Mouse (Mus musculus): Measurements from ENCODE around the gene Evi2. TPM values are rescaled to one million over a fixed set of nuclear protein-coding genes. Genes with fewer than 3 reads are reported as not detected.

The Evi2 gene
- total RNA-seq (2021) = not detected
- long read RNA-seq, experiment 1, partial matches to known transcripts = 0 of 2 reads
- long read RNA-seq, experiment 1, other reads (novel, unspliced or antisense) = 2 of 2 reads
- long read RNA-seq, experiment 2, partial matches to known transcripts = 0 of 1 reads
- long read RNA-seq, experiment 2, other reads (novel, unspliced or antisense) = 1 of 1 reads

DNA sequence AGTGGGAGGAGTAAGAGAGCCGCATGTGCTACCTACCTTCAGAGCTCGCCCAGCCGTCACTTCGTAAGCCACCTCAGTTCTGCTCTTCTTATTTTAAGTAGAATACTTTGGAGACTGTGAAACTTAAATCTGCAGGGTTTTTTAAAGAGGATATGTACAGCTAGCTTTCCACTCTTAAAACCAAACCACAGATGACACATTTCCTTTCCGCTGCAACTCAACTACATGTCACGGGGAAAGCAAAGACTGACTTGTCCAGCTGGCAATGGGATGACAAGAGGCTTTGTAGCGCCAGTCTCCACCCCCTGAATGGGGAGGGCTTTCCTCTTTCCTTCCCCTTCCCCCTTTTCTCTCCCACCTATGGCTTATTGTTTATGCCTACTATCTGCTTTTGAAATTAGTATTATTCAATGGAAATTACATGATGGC, at the start of gene Evi2, which contains the start of gene Evi2a:
Gene Evi2, minus strand, starts transcription at position 257 of the 429 bp plus-strand sequence.
Gene Evi2a, minus strand, starts transcription at position 277 of the 429 bp plus-strand sequence.
- Histone ChIP-seq H3K4me3 (peak within 1 kb of the TSS; percentile 39), H3K27ac (peak within 1 kb of the TSS; percentile 87)
- peak; percentile 36 to 55 for DNase-seq (ENCODE audit: low spot score in 2 of 2)
- TF ChIP-seq CTCF (conservative IDR thresholded peaks at IDR 0.05) = no peak

GRCm38 (mm10) chr11:79577741-79578140, 47.4 kb upstream of the Evi2 start:
- peak; percentile 76 to 87 for DNase-seq (ENCODE audit: low spot score in 2 of 2)
- Histone ChIP-seq H3K27ac (peak overlapping the region; percentile 65), H3K4me3 (no peak overlapping the region)
- TF ChIP-seq CTCF (conservative IDR thresholded peaks at IDR 0.05) = peak; percentile 93

GRCm38 (mm10) chr11:79575383-79576073, 45.1 kb upstream of the Evi2 start:
- 0 out of 2 replicates have a peak overlapping the region, but pooled peaks have one; percentile 10 for H3K27ac ChIP-seq
- TF ChIP-seq CTCF (conservative IDR thresholded peaks at IDR 0.05) = no peak
- no peak overlapping the region for H3K4me3 ChIP-seq
- no peak for DNase-seq (ENCODE audit: low spot score in 2 of 2)

DNA sequence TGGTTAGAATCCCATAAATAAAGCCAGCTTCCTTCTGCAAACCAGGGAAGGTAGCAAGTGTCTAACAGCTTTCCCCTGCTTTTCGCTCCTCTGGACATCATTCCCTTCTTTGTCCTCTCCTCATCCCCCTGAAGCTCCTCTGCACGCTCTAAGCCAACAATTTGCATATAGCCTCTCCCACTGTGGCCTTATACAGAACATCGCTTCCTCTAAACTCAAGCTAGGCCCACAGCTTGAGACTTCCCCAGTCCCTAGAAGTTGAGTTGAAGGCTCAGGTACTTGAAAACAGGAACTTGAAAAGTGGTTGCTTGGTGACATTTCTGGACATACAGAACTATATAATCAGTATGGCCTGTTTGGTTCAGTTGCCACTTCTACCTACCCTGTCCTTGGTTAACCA, 43.4 kb upstream of the Evi2 start:
- Histone ChIP-seq H3K27ac (no peak overlapping the region), H3K4me3 (no peak overlapping the region)
- no peak for DNase-seq (ENCODE audit: low spot score in 2 of 2)
- no peak for TF ChIP-seq CTCF (conservative IDR thresholded peaks at IDR 0.05)

GRCm38 (mm10) chr11:79570319-79570718, 39.9 kb upstream of the Evi2 start:
- DNase-seq (ENCODE audit: low spot score in 2 of 2) = no peak
- Histone ChIP-seq H3K27ac (no peak overlapping the region), H3K4me3 (no peak overlapping the region)
- TF ChIP-seq CTCF (conservative IDR thresholded peaks at IDR 0.05) = no peak

DNA sequence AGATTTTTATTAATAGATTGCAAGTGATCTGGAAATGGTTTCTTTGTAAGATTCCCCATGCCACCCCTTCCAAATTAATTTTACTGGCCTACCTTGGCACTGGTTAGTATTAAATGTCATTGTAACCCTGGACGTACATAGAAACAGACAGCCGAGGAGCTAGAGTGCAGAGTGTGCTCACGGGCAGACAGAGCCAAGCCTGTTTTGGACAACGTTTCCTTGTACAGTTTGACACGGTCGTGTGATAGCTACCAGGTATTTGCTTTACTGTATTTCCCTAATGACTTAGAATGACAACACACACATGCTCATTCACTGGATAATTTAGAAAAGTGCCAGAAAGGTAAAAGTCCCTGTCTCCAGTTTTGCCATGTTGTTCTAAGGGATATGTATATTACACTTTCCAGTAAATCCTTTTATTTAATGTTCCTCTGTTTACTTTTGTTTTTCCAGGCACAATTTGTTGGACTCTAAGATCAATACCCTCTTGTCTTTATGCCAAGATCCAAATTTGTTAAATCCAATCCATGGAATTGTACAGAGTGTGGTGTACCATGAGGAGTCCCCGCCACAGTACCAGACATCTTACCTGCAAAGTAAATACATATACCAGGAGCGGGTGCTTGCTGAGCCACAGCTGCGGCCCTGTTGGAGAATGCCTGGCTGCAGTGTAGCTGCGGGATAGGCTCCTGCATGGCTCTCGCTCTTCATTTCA, 38.0 kb upstream of the Evi2 start:
- DNase-seq (ENCODE audit: low spot score in 2 of 2) = no peak
- no peak overlapping the region for H3K4me3 ChIP-seq
- H3K27ac ChIP-seq = no peak overlapping the region
- TF ChIP-seq CTCF (conservative IDR thresholded peaks at IDR 0.05) = no peak

GRCm38 (mm10) chr11:79566947-79567346, 36.6 kb upstream of the Evi2 start:
- TF ChIP-seq CTCF (conservative IDR thresholded peaks at IDR 0.05) = peak; percentile 33
- no peak overlapping the region for H3K27ac ChIP-seq
- no peak overlapping the region for H3K4me3 ChIP-seq
- no peak for DNase-seq (ENCODE audit: low spot score in 2 of 2)

DNA sequence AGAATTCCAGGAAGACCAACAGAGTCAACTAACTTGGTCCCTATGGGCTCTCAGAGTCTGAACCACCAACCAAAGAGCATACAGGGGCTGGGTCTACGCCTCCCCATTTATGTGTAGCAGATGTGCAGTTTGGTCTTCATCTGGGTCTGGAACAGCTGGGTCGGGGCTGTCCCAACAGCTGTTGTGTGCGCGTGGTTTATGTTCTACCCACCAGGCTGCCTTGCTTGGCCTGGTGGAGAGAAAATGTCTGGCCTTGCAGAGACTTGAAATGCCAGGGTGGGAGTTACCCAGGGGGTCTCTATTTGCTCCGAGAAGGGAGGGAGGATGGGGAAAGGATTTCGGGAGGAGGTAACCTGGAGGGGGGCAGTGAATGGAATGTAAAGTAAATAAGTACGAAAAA, 33.1 kb upstream of the Evi2 start:
- Histone ChIP-seq H3K4me3 (no peak overlapping the region), H3K27ac (no peak overlapping the region)
- no peak for TF ChIP-seq CTCF (conservative IDR thresholded peaks at IDR 0.05)
- no peak for DNase-seq (ENCODE audit: low spot score in 2 of 2)

- Histone ChIP-seq H3K27ac (no peak overlapping the region), H3K4me3 (no peak overlapping the region)
- DNase-seq (ENCODE audit: low spot score in 2 of 2) = no peak
- TF ChIP-seq CTCF (conservative IDR thresholded peaks at IDR 0.05) = no peak
These were observed 30.1 kb upstream of the Evi2 start for GRCm38 (mm10) chr11:79560536-79560935.

DNA sequence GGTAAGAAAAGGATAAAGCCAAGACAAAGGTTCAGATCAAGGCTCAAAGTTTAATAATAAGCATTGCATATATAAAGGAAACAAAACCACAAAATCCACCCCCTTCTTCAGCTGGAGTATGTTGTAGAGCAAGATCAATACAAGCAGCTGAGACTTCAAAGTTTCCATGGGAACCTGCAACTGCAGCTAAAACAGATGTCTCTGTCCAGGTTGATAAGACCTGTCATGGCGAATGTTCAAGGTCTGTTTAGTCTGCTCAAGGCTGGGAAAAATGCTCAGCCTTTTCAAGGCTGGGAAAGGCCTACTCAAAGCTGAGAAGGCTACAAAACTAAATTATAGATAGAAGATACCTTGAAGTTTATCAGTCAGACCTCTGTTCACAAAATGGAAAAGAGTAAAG, 22.2 kb upstream of the Evi2 start:
- Histone ChIP-seq H3K4me3 (no peak overlapping the region), H3K27ac (no peak overlapping the region)
- no peak for DNase-seq (ENCODE audit: low spot score in 2 of 2)
- TF ChIP-seq CTCF (conservative IDR thresholded peaks at IDR 0.05) = no peak

- DNase-seq (ENCODE audit: low spot score in 2 of 2) = no peak
- H3K4me3 ChIP-seq = no peak overlapping the region
- no peak for TF ChIP-seq CTCF (conservative IDR thresholded peaks at IDR 0.05)
- no peak overlapping the region for H3K27ac ChIP-seq
These were observed 5.9 kb upstream of the Evi2 start for GRCm38 (mm10) chr11:79536293-79536692.

GRCm38 (mm10) chr11:79535554-79535953, 5.2 kb upstream of the Evi2 start:
- no peak for TF ChIP-seq CTCF (conservative IDR thresholded peaks at IDR 0.05)
- no peak overlapping the region for H3K4me3 ChIP-seq
- no peak overlapping the region for H3K27ac ChIP-seq
- DNase-seq (ENCODE audit: low spot score in 2 of 2) = no peak

DNA sequence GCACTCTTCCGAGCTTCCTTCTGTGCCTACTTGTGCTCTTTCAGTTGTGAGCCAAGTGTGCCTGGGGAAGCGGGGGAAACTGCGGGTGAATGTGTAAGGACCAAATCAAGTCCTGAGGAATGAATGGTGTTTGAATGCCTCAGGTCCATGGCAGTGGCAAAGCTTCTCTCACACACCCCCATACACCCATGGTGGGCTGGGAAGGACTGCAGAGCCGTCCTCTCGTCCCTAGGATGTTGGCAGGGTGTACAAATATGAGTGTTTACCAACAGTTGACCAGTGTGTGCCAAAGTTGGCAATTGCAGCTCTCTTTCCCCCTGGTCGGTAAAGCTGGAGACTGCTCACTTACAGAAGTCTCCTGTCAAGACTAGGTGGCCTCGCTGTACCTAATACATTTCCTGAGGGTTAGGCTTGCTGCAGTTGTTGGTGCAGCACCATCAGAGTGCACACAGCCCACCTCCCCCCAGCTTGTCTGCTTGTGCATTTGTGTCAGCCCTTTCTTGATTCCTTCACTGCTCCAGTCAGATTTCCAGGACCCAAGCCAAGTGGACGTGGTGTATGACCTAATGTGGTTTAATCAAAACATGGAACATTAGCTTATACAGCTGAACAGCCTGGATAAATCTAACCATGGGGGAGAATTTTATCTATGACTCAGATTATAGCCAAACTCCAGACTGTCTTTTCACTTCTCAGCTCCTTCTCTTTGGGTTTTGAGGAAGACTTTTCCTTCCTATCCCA, 3.7 kb upstream of the Evi2 start:
- Histone ChIP-seq H3K27ac (peak overlapping the region; percentile 73), H3K4me3 (no peak overlapping the region)
- peak in 1 of 2 experiments; percentile 18 for DNase-seq (ENCODE audit: low spot score in 2 of 2)
- TF ChIP-seq CTCF (conservative IDR thresholded peaks at IDR 0.05) = no peak

All from layer of hippocampus, adult 2 months (tissue).